Mouse (Mus musculus): ENCODE results near the gene Cfdp1. TPM values are rescaled to one million over a fixed set of nuclear protein-coding genes. Genes with fewer than 3 reads are reported as not detected.
A peak's percentile ranks its signal among the peaks of the same experiment; 100 is the strongest.

Cfdp1 gene
- polyA plus RNA-seq, 1 experiment from 2014 or later, result 203 TPM

GRCm38 (mm10) chr8:111769296-111769695 lies 84.8 kb downstream of the Cfdp1 start:
- DNase-seq (ENCODE audit: low spot score) (no peak), ATAC-seq (ENCODE audit: low read depth) (no peak)
- 69% methylated on average over 13 of the region's 15 CpGs for WGBS
- Histone ChIP-seq H3K4me3 (ENCODE audit: low read depth, low read length) (no peak overlapping the region), H3K4me2 (ENCODE audit: low read depth, low read length) (no peak overlapping the region), H3K4me1 (ENCODE audit: control insufficient read depth, insufficient read depth, low read length) (0 out of 2 replicates have a peak, but pooled peaks cover 4% of the 10 kb centered on the region), H3K9ac (ENCODE audit: low read depth, low read length) (no peak overlapping the region), H3K9me3 (ENCODE audit: control insufficient read depth, low read length) (no peaks in the 10 kb centered on the region), H3K27ac (replicated peaks; ENCODE audit: low read depth, low read length) (peak overlapping the region; percentile 17; the same call in 1 of the 2 replicates), H3K36me3 (ENCODE audit: control insufficient read depth, insufficient read depth, low read length) (peaks cover 46% of the 10 kb centered on the region), H3K27me3 (replicated peaks; ENCODE audit: control insufficient read depth, insufficient read depth, low read length) (no peaks in the 10 kb centered on the region)

- Histone ChIP-seq H3K27ac (replicated peaks; ENCODE audit: low read depth, low read length) (no peak overlapping the region), H3K9ac (ENCODE audit: low read depth, low read length) (no peak overlapping the region), H3K4me2 (ENCODE audit: low read depth, low read length) (no peak overlapping the region), H3K36me3 (ENCODE audit: control insufficient read depth, insufficient read depth, low read length) (peaks cover 44% of the 10 kb centered on the region), H3K27me3 (replicated peaks; ENCODE audit: control insufficient read depth, insufficient read depth, low read length) (no peaks in the 10 kb centered on the region), H3K9me3 (ENCODE audit: control insufficient read depth, low read length) (no peaks in the 10 kb centered on the region), H3K4me3 (ENCODE audit: low read depth, low read length) (no peak overlapping the region), H3K4me1 (ENCODE audit: control insufficient read depth, insufficient read depth, low read length) (0 out of 2 replicates have a peak, but pooled peaks cover 4% of the 10 kb centered on the region)
- DNase-seq (ENCODE audit: low spot score) (no peak), ATAC-seq (ENCODE audit: low read depth) (no peak)
- WGBS, result 86% methylated on average over 6 of the region's 6 CpGs
Observed at GRCm38 (mm10) chr8:111768651-111769050, 85.4 kb downstream of the Cfdp1 start.

- ATAC-seq (ENCODE audit: low read depth) (no peak), DNase-seq (ENCODE audit: low spot score) (no peak)
- Histone ChIP-seq H3K4me2 (ENCODE audit: low read depth, low read length) (no peak overlapping the region), H3K36me3 (ENCODE audit: control insufficient read depth, insufficient read depth, low read length) (peaks cover 33% of the 10 kb centered on the region), H3K4me1 (ENCODE audit: control insufficient read depth, insufficient read depth, low read length) (peaks cover 7% of the 10 kb centered on the region; the same call in 1 of the 2 replicates), H3K9me3 (ENCODE audit: control insufficient read depth, low read length) (no peaks in the 10 kb centered on the region), H3K27me3 (replicated peaks; ENCODE audit: control insufficient read depth, insufficient read depth, low read length) (no peaks in the 10 kb centered on the region), H3K9ac (ENCODE audit: low read depth, low read length) (no peak overlapping the region), H3K27ac (replicated peaks; ENCODE audit: low read depth, low read length) (no peak overlapping the region), H3K4me3 (ENCODE audit: low read depth, low read length) (no peak overlapping the region)
- 87% methylated on average over 4 of the region's 4 CpGs for WGBS
Observed at GRCm38 (mm10) chr8:111765616-111766015, 88.5 kb downstream of the Cfdp1 start.

- Histone ChIP-seq H3K4me3 (ENCODE audit: low read depth, low read length) (no peak overlapping the region), H3K36me3 (ENCODE audit: control insufficient read depth, insufficient read depth, low read length) (peaks cover 33% of the 10 kb centered on the region), H3K9ac (ENCODE audit: low read depth, low read length) (no peak overlapping the region), H3K9me3 (ENCODE audit: control insufficient read depth, low read length) (no peaks in the 10 kb centered on the region), H3K27me3 (replicated peaks; ENCODE audit: control insufficient read depth, insufficient read depth, low read length) (no peaks in the 10 kb centered on the region), H3K4me2 (ENCODE audit: low read depth, low read length) (no peak overlapping the region), H3K4me1 (ENCODE audit: control insufficient read depth, insufficient read depth, low read length) (peaks cover 7% of the 10 kb centered on the region; the same call in 1 of the 2 replicates), H3K27ac (replicated peaks; ENCODE audit: low read depth, low read length) (no peak overlapping the region)
- DNase-seq (ENCODE audit: low spot score) (no peak), ATAC-seq (ENCODE audit: low read depth) (no peak)
- WGBS, result 97% methylated on average over 9 of the region's 9 CpGs
Observed at GRCm38 (mm10) chr8:111765096-111765495, 89.0 kb downstream of the Cfdp1 start.

GRCm38 (mm10) chr8:111760708-111761107 lies 93.4 kb downstream of the Cfdp1 start:
- Histone ChIP-seq H3K27ac (replicated peaks; ENCODE audit: low read depth, low read length) (no peak overlapping the region), H3K9ac (ENCODE audit: low read depth, low read length) (no peak overlapping the region), H3K36me3 (ENCODE audit: control insufficient read depth, insufficient read depth, low read length) (0 out of 2 replicates have a peak, but pooled peaks cover 1% of the 10 kb centered on the region), H3K4me3 (ENCODE audit: low read depth, low read length) (no peak overlapping the region), H3K9me3 (ENCODE audit: control insufficient read depth, low read length) (no peaks in the 10 kb centered on the region), H3K27me3 (replicated peaks; ENCODE audit: control insufficient read depth, insufficient read depth, low read length) (no peaks in the 10 kb centered on the region), H3K4me1 (ENCODE audit: control insufficient read depth, insufficient read depth, low read length) (peaks cover 3% of the 10 kb centered on the region; the same call in 1 of the 2 replicates), H3K4me2 (ENCODE audit: low read depth, low read length) (no peak overlapping the region)
- no peak for DNase-seq (ENCODE audit: low spot score)
- WGBS, result 77% methylated on average over 13 of the region's 13 CpGs
- ATAC-seq (ENCODE audit: low read depth), result no peak

- Histone ChIP-seq H3K4me3 (ENCODE audit: low read depth, low read length) (no peak overlapping the region), H3K27ac (replicated peaks; ENCODE audit: low read depth, low read length) (no peak overlapping the region), H3K4me1 (ENCODE audit: control insufficient read depth, insufficient read depth, low read length) (peaks cover 3% of the 10 kb centered on the region; the same call in 1 of the 2 replicates), H3K36me3 (ENCODE audit: control insufficient read depth, insufficient read depth, low read length) (no peaks in the 10 kb centered on the region), H3K27me3 (replicated peaks; ENCODE audit: control insufficient read depth, insufficient read depth, low read length) (no peaks in the 10 kb centered on the region), H3K9me3 (ENCODE audit: control insufficient read depth, low read length) (no peaks in the 10 kb centered on the region), H3K4me2 (ENCODE audit: low read depth, low read length) (no peak overlapping the region), H3K9ac (ENCODE audit: low read depth, low read length) (no peak overlapping the region)
- 83% methylated on average over 5 of the region's 5 CpGs for WGBS
- ATAC-seq (ENCODE audit: low read depth) (no peak), DNase-seq (ENCODE audit: low spot score) (no peak)
Observed at GRCm38 (mm10) chr8:111758817-111759216, 95.3 kb downstream of the Cfdp1 start.

GRCm38 (mm10) chr8:111757599-111757998 lies 96.5 kb downstream of the Cfdp1 start:
- Histone ChIP-seq H3K4me1 (ENCODE audit: control insufficient read depth, insufficient read depth, low read length) (peaks cover 3% of the 10 kb centered on the region; the same call in 1 of the 2 replicates), H3K27me3 (replicated peaks; ENCODE audit: control insufficient read depth, insufficient read depth, low read length) (no peaks in the 10 kb centered on the region), H3K27ac (replicated peaks; ENCODE audit: low read depth, low read length) (no peak overlapping the region), H3K9me3 (ENCODE audit: control insufficient read depth, low read length) (no peaks in the 10 kb centered on the region), H3K4me2 (ENCODE audit: low read depth, low read length) (no peak overlapping the region), H3K9ac (ENCODE audit: low read depth, low read length) (no peak overlapping the region), H3K36me3 (ENCODE audit: control insufficient read depth, insufficient read depth, low read length) (no peaks in the 10 kb centered on the region), H3K4me3 (ENCODE audit: low read depth, low read length) (no peak overlapping the region)
- DNase-seq (ENCODE audit: low spot score) (no peak), ATAC-seq (ENCODE audit: low read depth) (no peak)
- 87% methylated on average over 9 of the region's 9 CpGs for WGBS

GRCm38 (mm10) chr8:111754736-111755135 lies 99.4 kb downstream of the Cfdp1 start:
- Histone ChIP-seq H3K9me3 (ENCODE audit: control insufficient read depth, low read length) (no peaks in the 10 kb centered on the region), H3K9ac (ENCODE audit: low read depth, low read length) (no peak overlapping the region), H3K4me3 (ENCODE audit: low read depth, low read length) (no peak overlapping the region), H3K36me3 (ENCODE audit: control insufficient read depth, insufficient read depth, low read length) (no peaks in the 10 kb centered on the region), H3K4me2 (ENCODE audit: low read depth, low read length) (no peak overlapping the region), H3K4me1 (ENCODE audit: control insufficient read depth, insufficient read depth, low read length) (no peaks in the 10 kb centered on the region), H3K27me3 (replicated peaks; ENCODE audit: control insufficient read depth, insufficient read depth, low read length) (no peaks in the 10 kb centered on the region), H3K27ac (replicated peaks; ENCODE audit: low read depth, low read length) (no peak overlapping the region)
- no peak for DNase-seq (ENCODE audit: low spot score)
- WGBS, result 84% methylated on average over 6 of the region's 6 CpGs
- no peak for ATAC-seq (ENCODE audit: low read depth)

- Histone ChIP-seq H3K4me2 (ENCODE audit: low read depth, low read length) (no peak overlapping the region), H3K36me3 (ENCODE audit: control insufficient read depth, insufficient read depth, low read length) (no peaks in the 10 kb centered on the region), H3K9me3 (ENCODE audit: control insufficient read depth, low read length) (no peaks in the 10 kb centered on the region), H3K9ac (ENCODE audit: low read depth, low read length) (no peak overlapping the region), H3K4me1 (ENCODE audit: control insufficient read depth, insufficient read depth, low read length) (no peaks in the 10 kb centered on the region), H3K27ac (replicated peaks; ENCODE audit: low read depth, low read length) (no peak overlapping the region), H3K27me3 (replicated peaks; ENCODE audit: control insufficient read depth, insufficient read depth, low read length) (no peaks in the 10 kb centered on the region), H3K4me3 (ENCODE audit: low read depth, low read length) (no peak overlapping the region)
- WGBS, result 46% methylated on average over 2 of the region's 2 CpGs
- ATAC-seq (ENCODE audit: low read depth) (no peak), DNase-seq (ENCODE audit: low spot score) (no peak)
Observed at GRCm38 (mm10) chr8:111754088-111754487, 100.0 kb downstream of the Cfdp1 start.

Measured in embryonic facial prominence, embryonic 14.5 days (tissue).